Mouse (Mus musculus) CD4-positive, CD25-positive, alpha-beta regulatory T cell, adult 2 months (primary cell): ENCODE data around the gene Adamts4.

ENCODE experiments used
- DNase-seq: peaks from one replicate; pipeline ENCODE4 v3.0.0-alpha.2; 2012; ENCODE audit warnings: low read depth, low spot score

The Adamts4 gene

GRCm38 (mm10) chr1:171249913-171250600 lies at the start of gene Adamts4:
Gene Adamts4 (plus strand): TSS chr1:171250421.
- no peak for DNase-seq

- no peak for DNase-seq
Measured at GRCm38 (mm10) chr1:171200769-171201168, 49.5 kb upstream of the Adamts4 start.

GRCm38 (mm10) chr1:171203471-171204248 lies 46.6 kb upstream of the Adamts4 start:
- no peak for DNase-seq

DNA sequence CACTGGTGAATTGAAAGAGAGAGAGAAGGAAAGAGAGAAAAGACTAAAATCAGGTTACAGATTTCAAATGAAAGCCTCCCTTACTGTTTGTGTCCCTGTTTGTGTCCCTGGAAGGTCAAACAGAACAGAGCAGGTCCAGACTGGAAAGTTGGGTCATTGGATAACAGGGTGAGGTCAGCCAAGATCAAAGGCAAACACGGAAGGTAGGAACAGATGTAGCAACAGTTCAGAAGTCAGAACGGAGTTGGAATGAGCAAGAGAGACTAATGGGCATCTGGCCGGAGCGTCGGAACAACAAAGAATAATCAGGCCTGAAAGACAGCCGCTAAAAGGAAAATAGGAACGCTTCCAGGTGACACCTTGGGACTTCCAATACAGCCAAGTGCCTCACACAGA lies 46.0 kb upstream of the Adamts4 start:
- DNase-seq: no peak

DNA sequence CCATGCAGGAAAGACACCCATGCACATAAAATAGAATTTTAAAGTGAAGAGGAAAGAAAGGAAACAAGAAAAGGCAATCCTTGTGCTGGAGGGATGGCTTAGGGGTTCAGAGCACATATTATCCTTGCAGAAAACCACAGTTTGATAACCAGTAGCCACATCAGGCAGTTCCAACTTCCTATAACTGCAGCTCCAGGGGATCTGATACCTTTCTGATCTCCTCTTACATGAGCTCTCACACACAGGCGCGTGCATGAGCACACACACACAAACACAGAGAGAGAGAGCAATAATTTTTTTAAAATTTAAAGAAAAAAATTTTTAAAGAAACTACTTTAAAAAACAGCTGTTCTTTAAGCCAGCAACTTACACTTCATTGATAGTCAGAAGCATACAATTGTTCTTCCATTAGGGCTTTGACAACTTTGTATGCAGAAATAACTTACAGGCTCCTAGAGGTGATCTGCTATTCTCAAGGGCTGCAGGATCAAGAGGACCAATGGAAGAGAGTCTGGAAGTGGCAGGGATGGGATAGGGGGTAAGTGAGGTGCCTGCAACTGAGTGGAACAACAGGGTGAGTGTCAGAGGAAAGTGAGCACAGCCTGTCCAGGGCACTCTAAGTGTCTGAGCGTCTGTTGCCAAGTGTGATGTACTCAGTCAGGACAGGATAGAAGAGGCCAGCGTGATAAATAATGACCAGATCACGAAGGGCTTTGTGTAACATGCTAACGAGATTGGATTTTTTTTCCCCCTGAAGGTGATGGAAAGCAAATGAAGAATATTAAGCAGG lies 44.3 kb upstream of the Adamts4 start:
- no peak for DNase-seq

- no peak for DNase-seq
Measured at GRCm38 (mm10) chr1:171209409-171209808, 40.8 kb upstream of the Adamts4 start.

DNA sequence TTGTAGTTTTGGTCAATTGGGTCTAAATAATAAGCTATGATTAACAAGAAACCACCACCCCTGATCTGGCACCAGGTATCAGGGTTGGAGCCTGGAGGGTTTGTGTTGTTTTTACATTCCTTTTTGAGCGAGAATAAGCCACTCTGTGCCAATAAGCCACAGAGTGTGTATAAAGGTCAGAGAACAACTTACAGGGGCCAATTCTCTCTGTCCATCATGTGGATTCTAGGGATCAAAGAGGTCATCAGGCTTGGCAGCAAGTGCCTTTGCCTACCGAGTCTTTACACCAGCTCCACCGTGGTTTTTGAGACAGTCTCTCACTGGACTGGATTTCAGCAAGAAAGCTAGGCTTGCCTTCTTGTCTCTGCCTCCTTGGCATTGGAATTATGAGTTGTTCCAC lies 37.4 kb upstream of the Adamts4 start:
- no peak for DNase-seq

DNA sequence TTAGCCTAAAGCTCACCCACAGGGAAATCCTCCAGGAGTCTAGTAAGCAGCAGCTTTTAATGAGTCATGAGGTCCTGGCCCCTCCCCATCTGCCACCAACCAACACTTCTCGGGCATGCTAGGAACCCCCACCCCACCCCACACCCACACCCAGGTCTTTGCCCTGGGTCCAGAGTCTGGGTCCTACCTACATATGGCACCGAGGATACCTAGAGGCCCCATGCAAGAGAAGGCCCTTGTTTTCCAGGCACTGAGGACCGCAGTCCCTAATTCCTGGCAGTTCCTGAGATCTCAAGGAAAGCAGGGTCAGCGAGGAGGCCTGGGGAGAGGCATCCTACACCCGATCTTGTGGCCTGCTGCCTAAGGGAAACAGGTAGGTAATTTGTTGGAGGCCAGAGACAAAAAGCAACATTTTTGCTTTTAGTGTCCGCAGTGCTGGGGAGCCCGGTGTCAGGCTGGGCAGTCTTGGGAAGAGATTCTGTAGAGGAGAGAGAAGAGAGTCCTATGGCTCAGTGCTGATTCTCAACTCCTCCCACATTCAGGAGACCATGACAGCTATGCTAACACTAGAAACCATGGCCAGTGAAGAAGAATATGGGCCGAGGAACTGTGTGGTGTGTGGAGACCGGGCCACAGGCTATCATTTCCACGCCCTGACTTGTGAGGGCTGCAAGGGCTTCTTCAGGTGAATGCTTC lies 36.3 kb upstream of the Adamts4 start, which contains the start of gene Nr1i3:
Nr1i3 (plus strand) TSS at position 170 of the 696 bp plus-strand sequence.
- no peak for DNase-seq

DNA sequence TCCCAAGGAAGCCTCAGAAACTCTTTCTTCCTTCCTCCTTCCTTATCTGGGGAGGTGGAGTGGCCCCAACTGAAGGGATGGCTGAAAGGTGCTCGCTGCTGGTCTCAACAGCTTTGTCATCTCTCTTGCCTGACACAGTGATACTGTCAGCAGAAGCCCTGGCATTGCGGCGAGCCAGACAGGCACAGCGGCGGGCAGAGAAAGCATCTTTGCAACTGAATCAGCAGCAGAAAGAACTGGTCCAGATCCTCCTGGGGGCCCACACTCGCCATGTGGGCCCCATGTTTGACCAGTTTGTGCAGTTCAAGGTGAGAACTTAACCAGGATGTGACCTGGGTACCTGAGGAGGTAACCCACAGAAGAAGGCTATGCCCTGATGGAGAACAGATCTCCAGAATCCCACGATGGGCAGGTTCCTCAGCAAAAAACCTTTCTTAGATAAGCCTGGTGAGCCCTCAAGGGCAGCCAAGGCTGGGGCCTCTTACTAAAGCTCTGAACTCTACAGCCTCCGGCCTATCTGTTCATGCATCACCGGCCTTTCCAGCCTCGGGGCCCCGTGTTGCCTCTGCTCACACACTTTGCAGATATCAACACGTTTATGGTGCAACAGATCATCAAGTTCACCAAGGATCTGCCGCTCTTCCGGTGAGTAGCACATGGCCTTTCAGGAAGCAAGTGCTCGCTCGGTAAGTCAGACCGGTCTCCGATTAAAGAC lies 33.8 kb upstream of the Adamts4 start:
- no peak for DNase-seq

GRCm38 (mm10) chr1:171220871-171221270 lies 29.4 kb upstream of the Adamts4 start:
- peak; percentile 91 for DNase-seq

GRCm38 (mm10) chr1:171221281-171222193 lies 28.7 kb upstream of the Adamts4 start:
- peak; percentile 28 for DNase-seq

GRCm38 (mm10) chr1:171222238-171223155 lies 27.7 kb upstream of the Adamts4 start, which contains the start of gene Tomm40l:
Gene Tomm40l (minus strand): TSS chr1:171222514.
- DNase-seq: peak; percentile 97

- DNase-seq: peak; percentile 26
Measured at GRCm38 (mm10) chr1:171223168-171223567, 27.1 kb upstream of the Adamts4 start.

- DNase-seq: no peak
Measured at GRCm38 (mm10) chr1:171223796-171224195, 26.4 kb upstream of the Adamts4 start.

DNA sequence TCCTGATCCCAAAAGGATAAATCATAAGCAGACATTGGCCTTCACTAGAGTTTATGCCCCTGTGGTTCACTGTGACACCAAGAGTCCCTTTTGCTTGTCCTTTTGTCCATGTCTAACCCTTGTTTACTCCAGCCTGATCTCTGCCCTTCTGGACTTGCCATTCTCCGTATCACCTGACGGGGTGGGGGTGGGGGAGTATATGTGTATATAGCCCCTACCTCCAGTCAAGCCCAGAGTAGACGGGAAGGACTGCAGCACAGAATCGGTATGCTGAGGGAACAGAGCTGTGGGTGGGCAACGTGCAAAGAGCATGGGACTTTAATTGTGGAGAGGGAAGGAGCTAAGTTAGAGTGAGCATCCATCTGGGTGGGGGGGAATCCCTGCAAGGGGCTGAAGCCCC lies 25.4 kb upstream of the Adamts4 start, which contains the start of gene Apoa2:
Apoa2 (plus strand) TSS at position 198 of the 400 bp plus-strand sequence.
- DNase-seq: no peak

DNA sequence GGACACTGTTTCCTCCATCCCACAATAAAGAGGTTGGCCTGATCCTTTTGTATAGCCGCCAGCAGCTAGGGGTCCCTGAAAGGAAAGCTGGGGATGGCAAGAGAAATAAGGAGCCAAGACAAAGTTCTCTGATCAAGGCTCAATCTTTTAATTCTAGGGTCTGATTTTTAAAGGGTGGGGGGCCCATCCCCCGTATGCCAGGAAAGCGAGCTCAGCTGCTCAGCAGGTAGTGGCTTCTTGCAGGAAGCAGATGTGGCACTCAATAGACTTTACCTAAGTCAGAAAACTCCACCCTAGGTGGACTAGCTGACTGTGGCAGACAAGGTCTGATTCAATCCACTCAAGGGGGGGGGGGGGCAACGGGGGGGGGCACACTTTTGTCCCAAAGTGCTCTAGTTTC lies 23.4 kb upstream of the Adamts4 start:
- no peak for DNase-seq

- no peak for DNase-seq
Measured at GRCm38 (mm10) chr1:171227879-171228278, 22.3 kb upstream of the Adamts4 start.

DNA sequence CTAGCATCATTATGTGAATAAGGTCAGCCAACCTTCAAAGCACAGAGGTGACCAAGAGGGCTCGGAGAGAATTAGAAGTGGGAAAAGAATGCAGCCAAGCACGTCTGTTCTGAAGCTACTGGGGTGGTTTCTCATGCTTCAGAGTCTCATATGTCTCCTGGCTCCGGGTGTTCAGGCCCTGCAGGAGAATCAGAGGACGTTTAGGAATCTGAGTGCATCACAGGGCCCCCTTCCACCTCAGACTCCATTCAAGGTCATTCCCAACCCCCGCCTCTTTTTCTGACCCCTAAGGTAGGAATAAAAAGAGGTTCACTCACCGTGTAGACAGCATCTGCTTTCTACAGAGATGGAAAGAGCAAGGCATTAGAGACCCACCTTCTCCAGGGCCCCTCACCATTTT lies 20.5 kb upstream of the Adamts4 start:
- no peak for DNase-seq

DNA sequence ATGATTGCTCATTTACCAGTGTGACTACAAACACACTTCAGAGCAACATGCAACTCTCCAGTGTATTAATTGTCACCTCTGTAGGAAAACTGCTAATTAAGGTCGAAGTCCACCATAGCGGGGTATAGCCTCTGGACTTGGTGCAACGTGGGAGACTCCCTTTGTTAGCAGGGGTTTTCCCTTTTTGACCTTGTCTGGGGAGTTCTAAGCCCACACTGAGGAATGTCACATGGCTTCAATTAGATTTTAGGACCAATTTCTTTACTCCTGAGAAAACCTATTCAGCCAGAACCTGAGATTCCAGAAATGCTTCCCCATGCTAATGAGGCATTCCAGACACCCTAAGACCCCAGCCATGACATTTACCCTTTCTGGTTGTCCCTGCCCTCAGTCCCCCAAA lies 20.0 kb upstream of the Adamts4 start:
- DNase-seq: no peak
